Mouse (Mus musculus) cerebellum, adult 9-11 months (tissue): Measurements from ENCODE around the gene Zhx3.
A peak's percentile ranks its signal among the peaks of the same experiment; 100 is the strongest.

Source experiments
- DNase-seq: peaks from one replicate; pipeline ENCODE4 v3.0.0; 2022

The Zhx3 gene

GRCm38 (mm10) chr2:160725877-160726864 lies 146.6 kb downstream of the Zhx3 start:
- no peak for DNase-seq

DNA sequence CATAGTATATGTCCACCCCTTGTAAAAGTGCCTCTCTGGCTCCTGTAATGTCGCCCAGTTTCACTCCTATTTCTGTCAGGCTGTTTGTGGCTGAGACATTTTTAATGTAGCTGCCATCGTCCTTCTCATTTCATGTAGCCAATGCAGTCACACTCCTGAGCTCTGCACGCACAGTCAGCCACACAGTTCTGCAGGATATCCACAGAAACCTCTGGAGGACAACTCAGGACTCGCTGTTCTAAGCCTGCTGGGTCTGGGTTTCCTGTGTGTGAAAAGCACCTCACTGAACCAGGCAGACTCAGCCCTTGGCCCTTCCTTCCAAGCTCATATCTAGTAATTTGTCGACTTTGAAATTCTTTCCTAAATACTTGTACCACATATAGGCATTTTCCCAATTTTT lies 148.3 kb downstream of the Zhx3 start:
- DNase-seq = no peak

GRCm38 (mm10) chr2:160723613-160724375 lies 149.0 kb downstream of the Zhx3 start:
- DNase-seq = no peak

- no peak for DNase-seq
These were observed 150.1 kb downstream of the Zhx3 start for GRCm38 (mm10) chr2:160722714-160723113.

DNA sequence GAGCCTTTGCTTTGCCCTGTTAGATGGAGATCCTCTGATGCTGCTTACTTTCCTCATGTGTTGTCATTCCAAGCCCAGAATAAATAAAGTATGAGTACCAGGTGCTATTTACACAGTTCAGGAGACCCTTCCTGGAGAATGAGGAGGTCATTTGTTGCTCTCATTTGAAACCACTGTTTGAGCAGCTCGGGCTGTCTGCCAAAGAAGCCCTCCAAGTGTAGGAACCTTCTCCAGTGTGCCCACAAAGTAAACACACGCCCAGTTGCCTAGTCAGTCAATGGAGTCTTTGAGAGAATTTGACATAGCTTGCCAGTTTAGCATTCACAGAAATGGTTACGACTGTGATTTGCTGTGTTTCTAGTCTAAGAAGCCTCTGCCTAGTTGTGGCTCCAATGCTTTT lies 154.0 kb downstream of the Zhx3 start:
- DNase-seq = no peak

DNA sequence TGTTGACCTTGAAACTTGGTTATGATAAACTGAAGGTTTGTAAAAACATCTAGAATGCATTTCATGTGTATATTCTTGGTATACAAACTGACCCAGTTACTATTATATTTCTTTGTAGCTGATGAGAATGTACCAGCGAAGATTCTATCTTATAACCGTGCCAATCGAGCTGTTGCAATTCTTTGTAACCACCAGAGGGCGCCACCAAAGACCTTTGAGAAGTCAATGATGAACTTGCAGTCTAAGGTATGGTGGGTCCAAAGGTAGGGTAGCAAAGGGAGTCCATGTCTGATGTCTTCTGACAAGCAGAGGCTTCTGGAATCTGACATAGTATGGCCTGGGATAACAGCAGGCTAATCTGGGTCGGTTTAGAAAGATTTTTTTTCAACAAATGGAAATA lies 155.5 kb downstream of the Zhx3 start:
- DNase-seq = peak; percentile 30

DNA sequence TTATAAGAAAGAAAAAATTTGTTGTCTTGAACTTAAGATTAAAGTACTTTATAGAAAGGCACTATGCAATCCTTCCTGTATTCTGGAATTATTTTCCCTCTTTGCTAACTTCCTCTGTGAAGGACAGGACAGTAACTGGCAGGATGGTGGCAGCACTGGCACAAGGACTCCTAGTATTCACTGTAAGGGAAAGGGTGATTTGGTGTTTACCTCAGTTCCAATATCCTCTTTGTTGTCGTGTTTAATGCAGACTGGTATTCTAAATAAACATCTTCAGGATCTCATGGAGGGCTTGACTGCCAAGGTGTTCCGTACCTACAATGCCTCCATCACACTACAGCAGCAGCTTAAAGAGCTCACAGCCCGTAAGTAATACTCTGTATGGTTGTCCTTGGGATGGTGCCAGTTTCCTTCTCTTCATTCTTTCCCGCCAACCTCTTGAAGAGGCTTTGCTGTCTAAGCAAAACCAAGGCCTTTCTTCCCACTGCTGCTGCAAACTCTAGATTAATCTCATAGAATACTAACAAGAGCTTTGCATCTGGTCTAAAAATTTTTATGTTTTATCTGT lies 157.3 kb downstream of the Zhx3 start:
- DNase-seq = no peak

- DNase-seq = no peak
These were observed 165.1 kb downstream of the Zhx3 start for GRCm38 (mm10) chr2:160707673-160708072.

DNA sequence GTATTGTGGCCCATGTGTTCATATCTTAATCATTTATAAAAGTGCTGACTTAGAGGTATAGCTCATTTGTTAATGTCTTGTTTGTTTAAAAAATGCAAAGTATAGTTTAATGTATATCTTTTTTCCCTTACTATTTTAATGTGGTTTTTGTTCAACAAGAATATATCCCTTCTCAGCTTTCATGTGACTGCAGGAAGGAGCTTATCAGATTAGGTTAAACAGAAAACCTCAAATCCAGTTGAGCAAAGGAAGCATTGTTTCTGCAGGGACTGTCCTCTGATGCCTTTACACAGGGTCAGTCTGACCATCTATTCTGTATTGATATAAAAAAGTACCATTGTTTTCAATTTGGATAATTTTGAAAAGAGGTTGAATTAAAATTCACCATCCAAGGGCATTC lies 170.0 kb downstream of the Zhx3 start:
- DNase-seq = no peak

- no peak for DNase-seq
These were observed 171.2 kb downstream of the Zhx3 start for GRCm38 (mm10) chr2:160701603-160702002.

DNA sequence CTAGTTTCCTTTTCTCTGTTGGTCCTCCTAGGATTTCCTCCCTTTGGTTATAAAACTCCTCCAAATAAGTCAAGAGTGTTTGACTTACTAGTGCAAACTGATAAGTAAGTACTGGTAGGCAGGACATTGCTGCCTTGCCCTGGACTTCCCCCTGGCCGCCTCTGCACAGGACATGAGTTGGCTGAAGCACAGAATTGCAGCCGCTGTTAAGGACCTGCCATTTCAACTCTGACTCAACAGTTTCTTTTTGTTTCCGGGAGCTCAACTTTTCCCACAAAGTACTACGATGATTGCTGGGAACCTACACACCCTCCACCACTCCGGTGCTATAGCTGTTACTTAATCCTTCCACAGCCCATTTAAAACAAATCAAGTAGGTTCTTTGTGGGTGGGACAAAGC lies 172.5 kb downstream of the Zhx3 start:
- DNase-seq = no peak
